Mouse (Mus musculus): ENCODE measurements around the gene Fam71e1.

DNA sequence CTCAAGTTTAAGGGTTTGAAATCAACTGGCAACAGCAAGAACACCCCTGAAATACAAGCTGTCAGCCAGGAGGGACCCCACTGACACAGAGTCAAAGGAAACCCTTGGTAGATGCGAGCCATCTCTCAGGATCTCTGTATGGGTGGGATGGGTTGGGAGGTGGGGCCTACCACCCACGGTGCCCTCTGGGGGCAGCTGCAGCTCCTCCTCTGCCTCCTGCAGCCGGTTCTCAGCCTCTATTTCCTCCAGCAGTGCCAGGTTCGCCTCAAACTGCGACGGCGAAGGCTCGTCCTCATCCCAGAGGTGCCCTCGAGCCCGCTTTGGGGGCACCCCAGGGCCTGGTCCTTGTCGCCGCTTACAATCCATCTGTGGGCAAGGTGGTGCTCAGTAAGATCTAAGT lies 46.7 kb downstream of the Fam71e1 start:
- TF ChIP-seq EP300 (IDR thresholded peaks at IDR 0.05; ENCODE audit: low read depth) (no peak), CTCF (IDR thresholded peaks at IDR 0.05; ENCODE audit: low read depth) (no peak)
